Mouse (Mus musculus) midbrain, embryonic 11.5 days (tissue): ENCODE results near the gene C5ar1. TPM values are rescaled to one million over a fixed set of nuclear protein-coding genes. Genes with fewer than 3 reads are reported as not detected.
A peak's percentile ranks its signal among the peaks of the same experiment; 100 is the strongest.
"Not testable (repeated sequence)": the region's sequence is repeated elsewhere in the genome, so short reads cannot be mapped to it uniquely, and the experiment has no call there.

Source experiments
- ATAC-seq: fragments of 200-750 bp; cut with Nextera tagmentation; 2 replicates; pipeline ENCODE4 v1.8.0; 2017; ENCODE audit warnings: moderate TSS enrichment, moderate library complexity; ENCODE audit not compliant: low FRiP score
- DNase-seq: peaks from one replicate; pipeline ENCODE4 v3.0.0; 2015; ENCODE audit warnings: low spot score; ENCODE audit errors: missing footprints
- H3K27ac ChIP-seq: fragments of 300-500 bp; sonication (generic); 2 replicates; pipeline ENCODE4 v1.5.1; 2014; ENCODE audit warnings: low read depth, low read length
- H3K27me3 ChIP-seq: fragments of 300-500 bp; sonication (generic); 2 replicates; pipeline ENCODE4 v1.6.1; 2014; ENCODE audit warnings: mild to moderate bottlenecking, low read length, moderate library complexity, mixed read lengths; ENCODE audit not compliant: control insufficient read depth, insufficient read depth
- H3K36me3 ChIP-seq: fragments of 300-500 bp; sonication (generic); 2 replicates; pipeline ENCODE4 v1.6.1; 2014; ENCODE audit warnings: mild to moderate bottlenecking, low read length, moderate library complexity, mixed read lengths; ENCODE audit not compliant: control insufficient read depth, insufficient read depth
- H3K4me1 ChIP-seq: fragments of 300-500 bp; sonication (generic); 2 replicates; pipeline ENCODE4 v1.6.1; 2014; ENCODE audit warnings: low read length; ENCODE audit not compliant: control insufficient read depth, insufficient read depth
- H3K4me2 ChIP-seq: fragments of 300-500 bp; sonication (generic); 2 replicates; pipeline ENCODE4 v1.6.1; 2014; ENCODE audit warnings: mild to moderate bottlenecking, moderate library complexity
- H3K4me3 ChIP-seq: fragments of 300-500 bp; sonication (generic); 2 replicates; pipeline ENCODE4 v1.5.1; 2014; ENCODE audit warnings: low read depth, low read length
- H3K9ac ChIP-seq: fragments of 300-500 bp; sonication (generic); 2 replicates; pipeline ENCODE4 v1.6.1; 2014; ENCODE audit warnings: low read length
- H3K9me3 ChIP-seq: fragments of 300-500 bp; sonication (generic); 2 replicates; pipeline ENCODE4 v1.6.1; 2016; ENCODE audit warnings: low read length; ENCODE audit not compliant: control insufficient read depth
- WGBS: fragments of 180-500 bp; shearing (Covaris S2); extraction: QIAGEN DNeasy Blood & Tissue Kit; methylation state at CpG from one replicate; pipeline ENCODE4 v1.1.7; 2014; 5-methylcytosine and 5-hydroxymethylcytosine counted together
- polyA plus RNA-seq: library from polyadenylated mRNA; unstranded; fragments of >200 nt; fragmentation: Nextera tagmentation; extraction: Ambion mirVana; gene quantifications from 2 replicates; pipeline ENCODE4 v1.2.1, GENCODE M21; 2014

Gene C5ar1
- 1.3 TPM in 2 replicates for polyA plus RNA-seq

- Histone ChIP-seq H3K4me1 (no peaks in the 10 kb centered on the region), H3K4me2 (no peak within 1 kb of the TSS), H3K27ac (no peak within 1 kb of the TSS), H3K27me3 (no peaks in the 10 kb centered on the region), H3K36me3 (no peaks in the 10 kb centered on the region), H3K4me3 (no peak within 1 kb of the TSS), H3K9ac (no peak within 1 kb of the TSS), H3K9me3 (no peaks in the 10 kb centered on the region)
- ATAC-seq (no peak), DNase-seq (no peak)
- WGBS: 86% methylated on average over 5 of the region's 5 CpGs
Measured at GRCm38 (mm10) chr7:16259110-16259590, at the start of gene C5ar1. Gene C5ar1 (minus strand): TSS chr7:16259540.

- H3K27me3 ChIP-seq: peaks cover 2% of the 10 kb centered on the region; the same call in 1 of the 2 replicates
- H3K4me2 ChIP-seq: peak overlapping the region; percentile 98
- ATAC-seq: no peak
- no peaks in the 10 kb centered on the region for H3K9me3 ChIP-seq
- DNase-seq: peak; percentile 91
- H3K36me3 ChIP-seq: no peaks in the 10 kb centered on the region
- peak overlapping the region; percentile 63 for H3K4me3 ChIP-seq
- no peak overlapping the region; the same call in 1 of the 2 replicates for H3K27ac ChIP-seq
- peaks cover 42% of the 10 kb centered on the region for H3K4me1 ChIP-seq
- 49% methylated on average over 16 of the region's 16 CpGs for WGBS
- peak overlapping the region; percentile 64; the same call in 1 of the 2 replicates for H3K9ac ChIP-seq
Measured at GRCm38 (mm10) chr7:16308555-16309317, 49.4 kb upstream of the C5ar1 start.

GRCm38 (mm10) chr7:16308093-16308492 is 48.8 kb upstream of the C5ar1 start, which contains the start of gene Bbc3:
Gene Bbc3 (plus strand): TSS chr7:16308393.
- ATAC-seq, H3K36me3 ChIP-seq, H3K27ac ChIP-seq, H3K9me3 ChIP-seq, DNase-seq, H3K27me3 ChIP-seq: not testable (repeated sequence)
- 68% methylated on average over 1 of the region's 1 CpGs for WGBS
- peak within 1 kb of the TSS; percentile 63 for H3K4me3 ChIP-seq
- H3K4me1 ChIP-seq: peaks cover 38% of the 10 kb centered on the region
- H3K4me2 ChIP-seq: peak within 1 kb of the TSS; percentile 98
- peak within 1 kb of the TSS; percentile 64 for H3K9ac ChIP-seq

GRCm38 (mm10) chr7:16307141-16307540 is 47.8 kb upstream of the C5ar1 start:
- WGBS: 73% methylated on average over 6 of the region's 6 CpGs
- not testable (repeated sequence) for H3K9ac ChIP-seq, H3K27ac ChIP-seq, H3K4me3 ChIP-seq, DNase-seq, H3K27me3 ChIP-seq, H3K9me3 ChIP-seq, H3K36me3 ChIP-seq, H3K4me2 ChIP-seq, ATAC-seq
- peaks cover 29% of the 10 kb centered on the region for H3K4me1 ChIP-seq

DNA sequence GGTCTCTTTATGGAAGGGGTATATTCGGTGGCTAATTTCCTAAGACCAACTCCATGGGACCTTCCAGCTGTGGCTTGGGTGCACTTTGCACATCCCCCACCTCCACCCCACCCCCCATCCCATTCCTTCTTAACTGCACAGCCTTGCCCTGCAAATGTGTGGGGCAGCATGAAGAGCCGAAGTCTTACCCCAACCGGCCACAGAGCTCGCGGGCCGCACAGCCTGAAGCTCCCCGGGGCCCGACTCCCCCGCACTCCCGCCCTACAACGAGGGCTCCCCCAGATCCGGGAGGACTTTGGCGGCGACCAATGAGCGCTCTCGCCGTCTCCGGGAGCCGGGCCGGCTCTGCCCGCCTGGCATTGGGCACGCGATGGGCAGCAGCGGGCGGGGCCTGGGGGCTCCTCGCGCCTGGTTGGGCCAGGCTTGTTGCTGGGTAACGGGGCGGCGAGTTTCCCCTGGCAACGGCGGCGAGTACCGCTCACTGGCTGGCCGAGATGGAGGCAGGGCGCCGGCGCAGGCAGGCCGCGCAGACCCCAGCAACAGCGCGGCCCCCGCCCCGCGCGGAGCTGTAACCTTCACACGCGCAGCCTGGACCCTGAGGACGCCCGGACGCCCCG is 40.2 kb upstream of the C5ar1 start:
- WGBS: 1% methylated on average over 52 of the region's 52 CpGs
- H3K4me1 ChIP-seq: peaks cover 23% of the 10 kb centered on the region
- DNase-seq: peak; percentile 97

DNA sequence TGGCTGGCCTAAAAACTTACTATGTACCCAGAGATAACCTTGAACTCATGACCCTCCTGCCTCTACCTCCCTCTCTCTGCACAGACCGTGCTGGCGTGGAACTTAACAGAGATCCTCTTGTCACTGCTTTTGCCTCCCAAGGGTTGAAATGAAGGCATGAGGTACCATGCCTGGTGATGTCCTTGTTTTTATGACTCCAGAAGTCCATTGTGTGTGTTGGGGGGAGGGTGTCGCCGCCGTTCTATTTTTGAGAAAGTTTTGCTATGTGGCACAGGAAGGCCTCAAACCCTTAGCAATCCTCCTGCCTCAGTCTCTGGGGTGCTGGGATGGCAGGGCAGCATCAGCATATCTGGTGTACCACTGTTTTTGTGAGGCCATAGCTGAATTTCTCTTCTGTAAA is 39.6 kb upstream of the C5ar1 start:
- Histone ChIP-seq H3K27me3 (no peaks in the 10 kb centered on the region; the same call in 1 of the 2 replicates), H3K27ac (no peak overlapping the region), H3K9ac (0 out of 2 replicates have a peak overlapping the region, but pooled peaks have one; percentile 63), H3K4me3 (peak overlapping the region; percentile 37; the same call in 1 of the 2 replicates), H3K4me1 (peaks cover 23% of the 10 kb centered on the region), H3K9me3 (no peaks in the 10 kb centered on the region), H3K36me3 (no peaks in the 10 kb centered on the region), H3K4me2 (peak overlapping the region; percentile 84)
- ATAC-seq (no peak), DNase-seq (no peak)
- 75% methylated on average over 5 of the region's 5 CpGs for WGBS

More for the DNA sequence above, 40.2 kb upstream of the C5ar1 start:
- Histone ChIP-seq H3K9ac (peak overlapping the region; percentile 63), H3K27ac (peak overlapping the region; percentile 12; the same call in 1 of the 2 replicates), H3K36me3 (no peaks in the 10 kb centered on the region), H3K4me2 (peak overlapping the region; percentile 84), H3K27me3 (no peaks in the 10 kb centered on the region; the same call in 1 of the 2 replicates), H3K4me3 (peak overlapping the region; percentile 37), H3K9me3 (no peaks in the 10 kb centered on the region)
- ATAC-seq: peak; percentile 90

GRCm38 (mm10) chr7:16297616-16298015 is 38.3 kb upstream of the C5ar1 start:
- no peak overlapping the region for H3K27ac ChIP-seq
- H3K9ac ChIP-seq: no peak overlapping the region
- H3K4me3 ChIP-seq: no peak overlapping the region
- H3K4me1 ChIP-seq: peaks cover 23% of the 10 kb centered on the region
- WGBS: 65% methylated on average over 2 of the region's 2 CpGs
- no peak for DNase-seq
- no peaks in the 10 kb centered on the region for H3K9me3 ChIP-seq
- ATAC-seq: no peak
- H3K27me3 ChIP-seq: no peaks in the 10 kb centered on the region; the same call in 1 of the 2 replicates
- no peaks in the 10 kb centered on the region for H3K36me3 ChIP-seq
- no peak overlapping the region for H3K4me2 ChIP-seq

GRCm38 (mm10) chr7:16296766-16297390 is 37.5 kb upstream of the C5ar1 start:
- Histone ChIP-seq H3K27ac (no peak overlapping the region), H3K36me3 (no peaks in the 10 kb centered on the region), H3K27me3 (no peaks in the 10 kb centered on the region; the same call in 1 of the 2 replicates), H3K4me2 (peak overlapping the region; percentile 49), H3K4me1 (peaks cover 23% of the 10 kb centered on the region), H3K9ac (peak overlapping the region; percentile 26; the same call in 1 of the 2 replicates), H3K4me3 (peak overlapping the region; percentile 22), H3K9me3 (no peaks in the 10 kb centered on the region)
- 2% methylated on average over 22 of the region's 22 CpGs for WGBS
- ATAC-seq (no peak), DNase-seq (peak; percentile 96)
